Mouse (Mus musculus) embryo, embryonic 11.5 days (tissue): Measurements from ENCODE around the gene Calu.
"Not testable (repeated sequence)": the region's sequence is repeated elsewhere in the genome, so short reads cannot be mapped to it uniquely, and the experiment has no call there.

Source experiments
- DNase-seq: peaks from one replicate; pipeline ENCODE4 v3.0.0-alpha.2; 2012; ENCODE audit warnings: low read depth, low spot score

The Calu gene

DNA sequence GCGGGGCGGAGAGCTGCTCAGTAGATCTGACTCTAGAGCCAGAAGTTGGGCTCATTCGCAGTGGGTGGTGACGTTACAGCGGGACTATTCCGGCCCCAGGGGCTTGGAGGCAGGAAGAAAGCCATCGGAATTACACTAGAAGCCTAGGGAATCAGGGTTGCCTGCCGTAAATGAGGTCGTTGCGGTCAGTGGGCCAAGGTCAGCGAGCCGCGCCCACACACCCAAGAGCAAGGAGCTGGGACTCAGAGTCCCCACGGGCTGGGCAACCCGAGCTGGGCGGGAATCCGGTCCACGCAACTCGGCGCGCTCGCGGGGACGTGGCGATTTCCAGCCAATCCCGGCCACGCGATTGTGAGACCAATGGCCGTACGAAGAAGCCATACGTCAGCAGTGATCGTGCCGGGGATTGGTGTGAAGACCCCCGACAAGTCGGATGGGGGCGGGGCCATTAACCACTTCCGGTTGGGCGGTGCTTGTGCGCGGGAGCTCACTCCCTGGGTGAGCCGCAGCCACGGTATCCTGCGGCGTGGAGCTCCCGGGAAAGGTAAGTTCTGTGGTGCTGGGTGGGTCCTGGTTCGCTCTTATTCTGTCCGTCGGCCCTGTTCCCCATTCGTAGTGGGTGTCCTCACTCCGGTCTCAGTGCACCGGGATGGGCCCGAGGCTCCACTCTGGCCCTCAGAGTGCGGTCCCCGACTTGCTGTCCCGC is at the start of gene Calu:
Gene Calu, plus strand, starts transcription at position 405 of the 706 bp plus-strand sequence.
- peak; percentile 99 for DNase-seq

DNA sequence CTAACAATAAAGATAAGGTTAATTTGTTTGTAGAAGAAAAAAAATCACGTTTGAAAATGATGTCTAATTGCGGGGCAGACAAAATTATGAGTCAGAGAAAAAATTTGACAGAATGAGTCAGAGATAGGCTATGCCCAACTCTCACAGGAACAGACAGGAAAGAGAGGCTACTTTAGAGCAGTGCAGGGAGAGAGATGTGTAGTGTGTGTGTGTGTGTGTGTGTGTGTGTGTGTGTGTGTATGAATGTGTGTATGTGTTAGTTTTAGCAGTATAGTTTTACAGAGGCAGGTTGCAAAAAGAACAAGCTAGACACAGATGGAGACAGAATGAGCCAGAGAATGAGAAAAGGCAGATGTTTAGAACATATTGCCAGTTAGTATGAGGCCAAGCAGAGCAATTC is 48.8 kb upstream of the Calu start:
- no peak for DNase-seq

DNA sequence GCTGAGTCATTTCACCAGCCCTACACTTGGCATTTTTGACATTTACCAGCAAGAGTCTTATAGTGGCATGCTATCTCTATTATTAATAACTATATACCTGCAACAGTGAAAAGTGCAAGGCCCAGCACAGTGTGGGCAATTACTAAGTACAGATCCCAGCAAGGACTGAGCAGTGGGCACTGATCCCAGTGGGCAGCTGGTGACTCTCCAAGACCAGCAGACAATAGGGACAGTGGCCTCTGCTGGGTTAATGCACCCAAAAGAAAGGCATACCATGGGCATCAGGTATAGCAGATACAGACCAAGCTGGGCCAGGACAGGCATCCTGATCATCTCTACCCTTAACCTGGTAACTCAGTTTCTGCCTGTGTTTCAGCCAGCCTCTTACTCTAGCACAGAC is 44.6 kb upstream of the Calu start:
- no peak for DNase-seq

DNA sequence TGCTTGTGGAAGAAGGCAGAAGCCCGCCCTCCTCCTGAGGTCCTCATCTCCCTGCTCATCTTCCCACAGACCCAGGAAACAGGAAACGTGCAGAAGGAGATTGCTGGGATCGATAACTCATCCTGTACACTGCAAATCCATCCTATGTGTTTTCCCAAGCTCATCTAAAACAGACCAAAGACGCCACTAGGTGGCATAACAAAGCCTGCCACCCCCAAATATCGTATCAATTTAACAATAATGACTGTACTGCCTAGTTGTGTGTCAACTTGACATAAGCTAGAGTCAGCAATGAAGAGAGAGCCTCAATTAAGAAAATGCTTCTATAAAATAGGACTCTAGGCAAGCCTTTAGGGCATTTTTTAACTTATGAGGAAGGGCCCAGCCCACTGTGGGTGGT is 44.1 kb upstream of the Calu start:
- DNase-seq = no peak

DNA sequence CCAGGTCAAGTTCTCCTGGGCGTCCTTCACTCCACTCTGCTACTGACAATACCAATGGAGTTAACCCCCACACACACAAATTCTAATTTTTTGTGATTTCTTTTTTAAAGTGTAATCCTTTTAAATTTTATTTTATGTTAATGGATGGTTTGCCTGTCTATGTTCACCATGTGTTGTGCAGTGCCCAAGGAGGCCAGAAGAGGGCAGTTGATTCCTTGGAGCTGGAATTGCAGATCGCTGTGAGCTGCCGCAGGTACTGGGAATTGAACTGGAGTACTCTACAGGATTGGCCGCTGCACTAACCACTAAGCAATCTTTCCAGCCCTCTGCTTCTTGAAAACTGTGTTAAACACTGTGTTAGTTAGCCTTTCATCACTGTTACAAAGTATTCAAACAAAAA is 42.4 kb upstream of the Calu start:
- no peak for DNase-seq

DNA sequence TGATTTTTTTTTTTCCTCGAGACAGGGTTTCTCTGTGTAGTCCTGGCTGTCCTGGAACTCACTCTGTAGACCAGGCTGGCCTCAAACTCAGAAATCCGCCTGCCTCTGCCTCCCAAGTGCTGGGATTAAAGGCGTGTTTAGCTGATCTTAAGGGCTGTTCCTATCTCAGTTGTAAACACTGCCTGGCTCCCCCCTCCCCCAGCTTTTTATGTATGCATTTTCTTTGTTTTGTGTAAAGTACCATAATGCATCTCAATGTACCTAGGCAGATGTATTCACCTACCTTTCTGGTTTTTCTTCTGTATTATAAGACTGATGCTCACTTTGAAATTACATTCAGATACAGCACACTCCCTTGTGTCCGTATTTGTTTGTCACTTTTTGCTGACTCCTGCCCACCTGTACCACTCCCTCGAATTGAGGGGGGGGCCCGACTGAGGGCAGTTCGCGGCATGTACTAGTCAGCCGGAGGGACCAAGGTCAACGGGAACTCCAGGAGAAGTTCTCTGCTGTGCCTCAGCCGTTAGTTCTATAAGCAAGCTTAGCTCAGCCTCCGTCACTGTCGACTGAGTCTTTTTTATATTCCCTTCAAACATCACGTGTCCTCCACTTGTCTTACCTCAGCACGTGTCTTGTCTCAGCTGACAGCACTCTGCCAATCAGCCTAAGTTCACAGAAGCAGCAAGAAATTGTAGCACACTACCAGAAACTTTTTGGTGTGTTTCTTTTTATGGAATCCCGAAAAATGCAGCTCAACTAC is 38.8 kb upstream of the Calu start:
- DNase-seq = no peak

DNA sequence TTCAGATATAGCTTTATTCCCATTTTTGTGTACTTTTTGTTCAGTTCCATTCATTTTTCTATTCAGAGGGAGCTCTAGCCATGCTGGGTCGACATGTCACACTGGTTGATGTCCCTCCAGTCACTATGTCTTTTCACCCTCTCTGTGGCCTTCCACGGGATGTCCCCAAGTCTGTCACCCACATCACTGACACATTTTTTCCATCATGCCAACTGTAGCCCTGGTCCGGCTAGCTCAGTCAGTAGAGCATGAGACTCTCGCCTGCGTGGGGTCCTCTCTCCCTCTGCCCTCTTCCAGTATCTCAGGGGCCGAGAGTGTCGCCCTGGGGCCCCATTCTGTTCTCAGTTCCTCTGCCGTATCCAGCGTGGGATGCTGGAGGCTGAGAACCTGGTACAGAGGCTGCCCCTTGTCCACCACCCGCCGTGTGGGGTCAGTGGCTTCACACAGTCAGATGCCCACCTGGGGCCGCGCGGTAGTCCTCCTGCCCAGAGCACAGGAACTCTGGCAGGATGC is 34.1 kb upstream of the Calu start:
- no peak for DNase-seq

DNA sequence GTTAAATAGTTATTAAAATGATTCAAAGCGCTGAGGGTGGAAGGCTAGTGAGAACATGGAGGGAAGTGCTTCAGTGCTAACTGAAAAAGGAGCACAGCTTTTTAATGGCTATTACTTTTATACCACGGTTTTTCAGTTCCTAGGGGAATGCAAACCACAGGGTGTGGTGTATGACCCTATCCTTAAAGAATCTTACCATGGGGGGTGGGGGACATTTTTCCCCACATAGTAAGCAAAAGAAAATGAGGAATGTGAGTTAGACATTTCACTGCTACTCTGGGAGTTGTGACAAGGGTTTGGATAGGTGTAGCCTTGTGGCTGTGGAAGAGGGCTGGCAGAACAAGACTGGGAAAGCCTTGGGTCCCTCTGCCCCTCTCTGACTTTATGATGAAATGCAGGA is 30.6 kb upstream of the Calu start:
- no peak for DNase-seq

DNA sequence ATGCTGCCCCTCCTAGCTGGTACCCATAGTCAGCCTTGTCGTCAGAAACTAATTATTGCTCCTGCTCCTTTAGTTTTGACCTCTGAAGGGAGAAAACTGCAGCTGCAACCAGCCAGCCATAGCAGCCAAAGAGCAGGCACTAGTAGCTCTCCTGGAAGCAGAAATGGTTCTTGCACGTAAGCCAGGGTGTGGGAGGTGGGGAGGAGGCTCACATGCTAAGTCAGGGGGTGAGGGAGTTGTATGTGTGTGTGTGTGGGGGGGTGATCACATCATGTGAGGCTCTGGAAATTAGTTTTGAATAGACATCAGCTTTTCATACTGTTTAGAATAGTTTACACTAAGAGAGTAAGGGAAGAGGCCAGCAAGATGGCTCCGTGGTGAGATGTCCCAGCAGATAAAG is 29.9 kb upstream of the Calu start:
- no peak for DNase-seq

DNA sequence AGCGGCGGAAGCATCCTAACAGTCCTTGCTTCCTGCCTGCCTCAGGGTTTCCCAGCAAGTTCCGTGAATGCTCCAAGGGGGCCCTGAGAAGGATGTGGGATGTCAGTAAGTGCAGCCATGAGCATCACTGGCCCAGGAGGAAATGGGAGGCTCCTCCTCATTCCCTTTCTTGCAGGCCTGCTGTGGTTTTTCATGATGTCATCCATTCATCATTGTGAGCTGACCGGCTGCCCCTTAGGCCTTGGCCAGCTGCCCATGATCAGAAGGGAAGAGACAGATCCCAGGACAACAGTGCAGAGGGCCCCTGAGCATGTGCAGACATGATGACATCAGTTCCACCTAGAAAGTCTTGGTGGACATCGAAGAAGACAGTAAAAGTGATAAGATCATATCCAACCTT is 29.0 kb upstream of the Calu start, which contains the start of gene Fam71f1:
Gene Fam71f1, plus strand, starts transcription at position 262 of the 400 bp plus-strand sequence.
- DNase-seq = peak; percentile 24

DNA sequence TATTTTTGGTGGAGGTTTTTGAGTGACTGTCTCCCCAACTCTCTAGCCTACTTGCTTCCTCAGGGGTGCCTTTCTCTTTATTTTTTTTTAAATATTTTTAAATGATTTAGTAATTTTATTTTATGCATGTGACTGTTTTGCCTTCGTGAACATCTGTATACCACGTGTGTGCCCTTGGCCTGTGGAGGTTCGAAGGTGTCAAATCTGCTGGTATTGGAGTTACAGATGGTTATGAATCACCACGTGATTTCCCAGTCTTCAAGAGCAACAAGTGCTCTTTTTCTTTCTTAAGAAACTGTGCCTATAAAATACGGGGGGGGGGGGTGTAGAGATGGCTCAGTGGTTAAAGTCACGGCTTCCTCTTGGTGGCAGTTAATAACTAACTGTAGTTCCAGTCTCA is 26.3 kb upstream of the Calu start:
- no peak for DNase-seq

DNA sequence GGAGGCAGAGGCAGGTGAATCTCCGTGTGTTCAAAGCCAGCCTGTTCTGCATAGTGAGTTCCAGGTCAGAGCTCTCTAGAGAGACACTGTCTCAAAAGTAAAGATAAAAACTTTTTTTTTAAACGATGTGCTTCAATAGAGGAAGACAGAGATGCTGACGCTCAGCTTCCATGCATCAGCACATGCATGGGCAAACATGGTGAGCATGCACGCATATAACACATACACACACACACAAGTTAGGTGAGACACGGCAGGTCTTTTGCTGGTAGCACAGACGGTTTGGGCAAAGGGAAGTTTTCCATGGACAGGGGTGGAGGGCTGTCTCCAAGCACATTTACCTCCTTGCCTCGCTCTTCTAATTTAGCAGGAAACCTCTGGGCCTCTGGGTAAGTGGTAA is 25.7 kb upstream of the Calu start:
- no peak for DNase-seq

DNA sequence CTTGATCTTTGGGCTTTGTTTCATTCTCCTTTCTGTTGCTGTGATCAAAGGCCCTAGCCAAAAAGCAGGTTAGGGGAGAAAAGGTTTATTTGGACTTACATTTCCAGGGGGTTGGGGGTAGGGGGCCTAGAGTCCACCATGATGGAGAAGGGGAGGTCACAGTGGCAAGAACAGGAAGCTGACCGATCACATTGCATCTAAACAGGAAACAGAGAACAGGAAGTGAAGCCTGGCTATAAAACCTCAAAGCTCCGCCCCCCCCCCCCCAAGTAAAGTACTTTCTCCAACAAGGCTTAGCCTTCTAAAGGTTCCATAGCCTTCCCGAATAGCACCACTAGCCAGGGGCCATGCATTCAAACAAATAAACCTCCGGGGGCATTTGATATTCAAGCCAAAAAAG is 25.1 kb upstream of the Calu start:
- DNase-seq = no peak

DNA sequence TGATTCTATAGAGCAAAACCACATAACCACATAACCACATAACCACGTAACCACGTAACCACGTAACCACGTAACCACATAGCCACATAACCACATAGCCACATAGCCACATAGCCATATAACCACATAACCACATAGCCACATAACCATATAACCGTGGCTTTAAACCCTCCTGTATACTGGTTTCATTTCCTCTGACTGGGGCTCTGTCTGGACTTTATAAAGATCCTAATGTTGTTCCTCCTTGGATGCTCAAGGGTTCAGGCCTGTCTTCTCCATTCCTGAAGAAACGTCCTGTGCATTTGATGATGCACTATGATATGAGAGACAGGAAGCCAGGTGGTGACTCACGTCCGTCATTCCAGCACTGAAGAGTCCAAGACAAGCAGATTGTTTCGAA is 20.9 kb upstream of the Calu start:
- no peak for DNase-seq

DNA sequence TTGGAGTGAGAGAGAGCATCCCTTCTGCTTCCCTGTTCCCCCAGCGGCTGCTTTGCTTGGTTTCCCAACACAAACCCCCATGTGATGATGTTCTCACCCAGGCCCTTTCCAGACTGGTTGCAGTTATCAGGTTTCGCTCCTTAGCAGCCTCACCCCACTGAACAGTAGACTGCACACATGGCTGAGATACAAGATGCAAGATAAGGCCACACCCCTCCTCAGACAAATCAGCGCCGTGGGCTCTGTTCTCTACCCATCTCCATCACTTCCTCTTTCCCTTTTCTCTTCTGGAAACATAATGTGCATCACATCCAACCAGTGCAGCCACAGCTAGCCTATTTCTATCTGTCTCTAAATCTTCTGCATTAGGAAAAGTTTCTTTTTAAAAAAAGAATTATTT is 18.4 kb upstream of the Calu start:
- DNase-seq = no peak

DNA sequence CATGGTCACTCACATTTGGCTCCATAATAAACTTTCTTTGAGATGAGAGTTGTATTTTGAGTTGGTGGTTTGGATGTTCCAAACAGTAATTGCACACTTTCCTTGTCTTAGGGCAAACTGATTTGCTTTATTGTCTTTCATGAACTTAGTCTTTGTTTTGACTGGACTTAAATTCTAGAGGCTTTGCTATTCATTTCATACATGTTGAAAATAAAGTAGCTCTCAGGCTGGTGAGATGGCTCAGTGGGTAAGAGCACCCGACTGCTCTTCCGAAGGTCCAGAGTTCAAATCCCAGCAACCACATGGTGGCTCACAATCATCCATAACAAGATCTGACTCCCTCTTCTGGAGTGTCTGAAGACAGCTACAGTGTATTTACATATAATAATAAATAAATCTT is 1.4 kb upstream of the Calu start:
- DNase-seq = not testable (repeated sequence)

DNA sequence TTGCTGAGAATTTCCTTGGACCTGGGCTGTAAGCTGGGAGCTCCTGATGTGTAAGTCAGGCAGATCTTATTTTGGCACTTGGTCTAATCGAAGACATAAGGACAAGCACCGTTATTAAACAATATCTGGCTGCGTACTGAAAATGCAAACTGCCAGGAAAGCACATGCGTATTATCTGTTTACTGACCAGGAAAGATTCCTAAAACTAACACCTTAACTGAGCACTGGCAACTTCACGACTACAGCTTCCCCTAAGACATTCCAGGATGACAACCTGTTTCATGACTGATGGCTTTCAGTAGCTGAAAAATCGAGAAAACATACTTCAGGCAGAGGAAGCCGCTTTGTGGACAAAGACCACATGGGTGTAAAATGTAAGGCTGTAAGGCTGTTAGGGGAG is 680 bp upstream of the Calu start:
- no peak for DNase-seq

DNA sequence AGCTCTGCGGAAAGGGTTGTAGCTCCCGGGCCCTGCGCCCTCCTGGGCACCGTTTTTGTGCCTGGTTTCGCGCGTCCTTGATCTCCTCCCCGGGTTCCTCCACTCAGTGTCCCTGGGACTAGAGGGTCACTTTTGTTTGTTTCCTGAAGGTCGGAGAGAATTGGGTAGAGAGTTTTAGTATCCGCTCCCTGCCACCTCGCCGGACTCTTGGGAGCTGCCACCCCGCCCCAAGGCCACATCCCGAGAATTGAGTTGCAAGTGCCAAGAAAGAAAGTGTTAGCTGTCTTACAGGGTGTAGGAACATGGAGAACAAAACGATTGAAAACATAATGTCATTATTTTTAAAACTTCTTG is 479 bp downstream of the Calu start:
- DNase-seq = no peak

DNA sequence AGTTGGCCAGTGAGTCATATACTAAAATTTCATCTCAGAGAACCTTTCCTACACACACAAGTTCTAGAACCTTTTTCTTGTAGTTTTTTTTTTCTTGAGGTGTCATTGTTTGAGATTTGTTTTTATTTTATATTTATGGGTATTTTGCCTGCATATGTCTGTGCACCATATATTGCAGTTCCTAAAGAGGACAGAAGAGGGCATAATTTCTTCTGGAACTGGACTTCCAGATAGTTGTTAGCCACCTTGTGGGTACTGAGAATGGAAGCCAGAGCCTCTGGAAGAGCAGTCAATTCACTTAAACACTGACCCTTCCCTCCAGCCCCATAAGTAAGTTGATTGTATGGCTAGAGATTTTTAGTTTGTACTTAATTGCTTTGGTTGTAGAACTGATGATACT is 3.7 kb downstream of the Calu start:
- no peak for DNase-seq

DNA sequence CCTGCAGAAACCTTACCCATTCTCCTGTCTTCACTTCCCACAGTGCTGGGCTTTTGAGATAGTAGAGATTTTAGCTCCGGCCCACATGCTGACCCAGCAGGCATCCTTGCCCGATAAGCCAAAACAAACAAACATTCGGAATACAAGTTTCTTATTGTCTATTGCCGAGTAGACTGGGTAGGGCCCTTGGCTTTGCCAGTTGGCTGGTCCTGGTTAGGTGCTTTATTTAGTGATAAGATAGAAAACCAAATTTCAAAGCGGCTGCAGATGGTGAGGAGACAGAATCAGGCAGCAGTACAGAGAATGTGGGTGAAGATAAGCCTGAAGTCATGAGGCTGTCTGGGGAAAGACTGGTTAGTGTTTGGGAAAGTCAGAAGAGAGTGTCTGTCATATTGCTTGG is 4.9 kb downstream of the Calu start:
- no peak for DNase-seq

DNA sequence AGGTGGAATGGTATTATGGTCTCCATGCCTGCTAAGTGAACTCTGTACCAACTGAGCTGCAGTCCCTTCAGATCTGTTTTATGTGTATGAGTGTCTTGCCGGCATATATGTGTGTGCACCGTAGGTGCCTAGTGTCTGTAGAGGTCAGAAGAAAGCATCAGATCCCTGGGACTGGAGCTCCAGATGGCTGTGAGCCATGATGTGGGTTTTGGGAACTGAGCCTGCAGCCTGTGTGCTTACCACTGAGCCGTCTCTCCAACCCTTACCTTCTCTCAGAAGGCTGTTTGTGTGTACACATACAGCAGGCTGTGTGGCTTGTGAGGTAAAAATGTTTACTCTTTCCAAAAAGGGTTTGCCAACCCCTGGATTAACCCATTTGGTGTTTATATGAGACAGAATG is 11.5 kb downstream of the Calu start:
- DNase-seq = no peak

DNA sequence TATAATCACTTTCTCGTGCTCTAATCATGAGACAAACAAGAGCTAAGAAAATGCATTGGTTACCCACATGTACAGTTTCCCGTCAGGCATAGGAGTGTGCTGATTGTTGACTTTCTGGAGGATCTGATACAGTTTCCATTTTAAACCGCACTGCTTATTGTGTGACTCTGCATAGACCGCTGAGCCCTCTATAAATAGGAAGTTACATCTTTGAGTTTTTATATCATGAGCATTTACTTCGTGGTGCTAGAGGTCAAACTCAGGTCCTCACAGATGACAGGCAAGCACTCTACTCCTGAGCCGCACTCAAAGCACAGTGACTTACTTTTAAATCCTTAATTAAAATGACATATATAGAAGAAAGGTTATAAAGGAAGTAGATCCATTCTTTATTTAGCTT is 12.3 kb downstream of the Calu start:
- no peak for DNase-seq
